Comparison of ENCODE assay signal across 15 mouse cellular contexts in the genomic region with DNA sequence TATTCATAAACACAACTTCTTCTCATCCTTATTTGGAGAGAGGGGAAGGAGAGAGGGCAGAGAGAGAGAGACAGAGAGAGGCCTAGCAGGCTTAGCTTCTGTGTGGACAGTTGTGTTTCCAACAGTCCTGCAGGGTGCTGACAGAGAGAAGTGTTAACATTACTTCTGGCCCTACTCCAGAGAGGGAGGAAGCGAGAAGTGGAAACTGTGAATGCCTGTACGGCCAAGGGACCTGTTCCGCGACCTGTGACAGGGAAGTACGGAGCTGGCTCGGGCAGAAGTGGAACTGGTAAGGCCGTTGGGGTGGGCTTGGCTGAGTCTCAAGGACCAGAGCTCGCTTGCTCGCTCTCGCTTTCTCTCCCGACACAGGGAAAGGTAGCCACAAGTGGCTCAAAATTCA. TPM values are rescaled to one million over a fixed set of nuclear protein-coding genes. Genes with fewer than 3 reads are reported as not detected.
DNase-seq lines count a peak whose midpoint lies in the region; ATAC-seq lines count a peak whose summit lies in the region.
"Had no signal": no experiment of that assay in that cellular context is flagged by ENCODE, and none has a peak within 500 bp of the region (broad histone marks: within the 10 kb centered on the region; RNA-seq: fewer than 3 reads in every experiment).

No protein-coding gene starts in this region.

- no peaks in the 10 kb centered on the region for H3K9me3 ChIP-seq in midbrain, embryonic 14.5 days (ENCODE audit: control insufficient read depth, low read length)
- H3K9me3 ChIP-seq: embryonic facial prominence, embryonic 13.5 days; liver, embryonic 12.5 days; midbrain, embryonic 15.5 days had no signal

- 82% methylated on average over 11 of the region's 11 CpGs for WGBS in midbrain, embryonic 14.5 days

- intact Hi-C loops in heart, postnatal 10 days (cut with DNase I), result no loop called here

- no peaks in the 10 kb centered on the region for H3K27me3 ChIP-seq in midbrain, embryonic 14.5 days (ENCODE audit: control insufficient read depth, insufficient read depth, low read length)
- H3K27me3 ChIP-seq: embryonic facial prominence, embryonic 13.5 days; hindbrain, embryonic 13.5 days; midbrain, embryonic 15.5 days had no signal

- no peak overlapping the region for H3K27ac ChIP-seq in midbrain, embryonic 14.5 days (replicated peaks; ENCODE audit: low read depth, low read length)
- H3K27ac ChIP-seq: embryonic facial prominence, embryonic 13.5 days; hindbrain, embryonic 13.5 days; liver, embryonic 12.5 days; midbrain, embryonic 15.5 days had no signal

- DNase-seq in kidney, postnatal 10 days, result peak; percentile 38
- DNase-seq in kidney, adult 18-20 months, result no peak
- peak; percentile 72 to 74 for DNase-seq in heart, postnatal 10 days
- no peak for DNase-seq in left cerebral cortex, adult 11 months (ENCODE audit: low spot score)
- DNase-seq in midbrain, embryonic 14.5 days, result no peak
- DNase-seq: cerebellum, adult 18-20 months had no signal

- ATAC-seq in common myeloid progenitor, adult 5-6 weeks (replicated peaks; ENCODE audit: low read depth, poor library complexity, severe bottlenecking), result peak; percentile 79
- peak; percentile 92 for ATAC-seq in megakaryocyte progenitor cell, adult 5-6 weeks (replicated peaks; ENCODE audit: poor library complexity)
- ATAC-seq in midbrain, embryonic 14.5 days (ENCODE audit: low FRiP score, low TSS enrichment), result no peak
- ATAC-seq: liver, embryonic 12.5 days; midbrain, embryonic 15.5 days had no signal

- H3K4me3 ChIP-seq in midbrain, embryonic 14.5 days (replicated peaks; ENCODE audit: low read depth, low read length), result no peak overlapping the region
- H3K4me3 ChIP-seq: embryonic facial prominence, embryonic 13.5 days; hindbrain, embryonic 13.5 days; liver, embryonic 12.5 days; midbrain, embryonic 15.5 days had no signal

- H3K36me3 ChIP-seq in midbrain, embryonic 14.5 days (ENCODE audit: control insufficient read depth, insufficient read depth, low read length), result no peaks in the 10 kb centered on the region
- H3K36me3 ChIP-seq: embryonic facial prominence, embryonic 13.5 days; liver, embryonic 12.5 days; midbrain, embryonic 15.5 days had no signal

- H3K9ac ChIP-seq in midbrain, embryonic 14.5 days (replicated peaks; ENCODE audit: low read length), result no peak overlapping the region
- H3K9ac ChIP-seq: embryonic facial prominence, embryonic 13.5 days; hindbrain, embryonic 13.5 days; liver, embryonic 12.5 days; midbrain, embryonic 15.5 days had no signal

- no peaks in the 10 kb centered on the region for H3K4me1 ChIP-seq in midbrain, embryonic 14.5 days (ENCODE audit: control insufficient read depth, insufficient read depth, low read length)
- H3K4me1 ChIP-seq: hindbrain, embryonic 13.5 days; liver, embryonic 12.5 days; midbrain, embryonic 15.5 days had no signal

- no peak overlapping the region for H3K4me2 ChIP-seq in midbrain, embryonic 14.5 days (ENCODE audit: low read length)
- H3K4me2 ChIP-seq: embryonic facial prominence, embryonic 13.5 days; hindbrain, embryonic 13.5 days; liver, embryonic 12.5 days; midbrain, embryonic 15.5 days had no signal

RNA-seq across cellular contexts. Expression of gene Gm13889, which starts 15.3 kb away (rescaled TPM):
- total RNA-seq in common myeloid progenitor, adult 5-6 weeks (2017), result 0.55 TPM in 1 of 2 replicates, not detected in the other
- total RNA-seq in heart, postnatal 10 days (2021), result 10 to 100 TPM; 25.3 to 29.4 TPM
- not detected in 2 replicates for total RNA-seq in megakaryocyte progenitor cell, adult 5-6 weeks (2015)
- not detected in 2 replicates for total RNA-seq in megakaryocyte progenitor cell, adult 5-6 weeks (2017)
- 6.2 TPM in 2 replicates for polyA plus RNA-seq in midbrain, embryonic 14.5 days (2014; fragmentation: Nextera tagmentation; extraction: Ambion mirVana)

RNA-seq across cellular contexts. Expression of gene Gm27027, which starts 54.5 kb away (rescaled TPM):
- not detected in 2 replicates for total RNA-seq in common myeloid progenitor, adult 5-6 weeks (2017)
- 1 to 10 TPM in 1 of 2 experiments, not detected in 1; 1.0 TPM for total RNA-seq in heart, postnatal 10 days (2021)
- not detected in 2 replicates for total RNA-seq in megakaryocyte progenitor cell, adult 5-6 weeks (2015)
- total RNA-seq in megakaryocyte progenitor cell, adult 5-6 weeks (2017), result not detected in 2 replicates
- not detected in 2 replicates for polyA plus RNA-seq in midbrain, embryonic 14.5 days (2014; fragmentation: Nextera tagmentation; extraction: Ambion mirVana)
- total RNA-seq: ES-E14; layer of hippocampus, postnatal 10 days had no signal
- polyA plus RNA-seq: embryonic facial prominence, embryonic 13.5 days; frontal cortex, adult 2 months; hindbrain, embryonic 13.5 days; liver, embryonic 12.5 days; midbrain, embryonic 15.5 days had no signal

Comparison
In these comparisons a context has a peak if more than half of its experiments do, and no peak if none do; other contexts are left out.
1. DNase-seq: peak in kidney, postnatal 10 days (single experiment) and heart, postnatal 10 days (2 of 2); none in kidney, adult 18-20 months (single experiment), left cerebral cortex, adult 11 months (single experiment) and midbrain, embryonic 14.5 days (single experiment).
2. RNA of gene Gm13889, which starts 15.3 kb away (total RNA-seq): 25.3 to 29.4 TPM in heart, postnatal 10 days; 0.55 TPM in common myeloid progenitor, adult 5-6 weeks and not detected in megakaryocyte progenitor cell, adult 5-6 weeks; every median in the first group is over 10 times any median in the second.